Mouse (Mus musculus): Measurements from ENCODE around the gene Atp10b. TPM values are rescaled to one million over a fixed set of nuclear protein-coding genes. Genes with fewer than 3 reads are reported as not detected.
A peak's percentile ranks its signal among the peaks of the same experiment; 100 is the strongest.

Gene Atp10b
- polyA plus RNA-seq, 1 experiment from 2014 or later = 0.29 TPM

- Histone ChIP-seq H3K4me3 (ENCODE audit: low read depth, low read length) (no peak overlapping the region), H3K27ac (ENCODE audit: low read depth, low read length) (no peak overlapping the region), H3K4me2 (ENCODE audit: low read depth, low read length, severe bottlenecking) (no peak overlapping the region), H3K9ac (ENCODE audit: low read length) (no peak overlapping the region), H3K4me1 (replicated peaks; ENCODE audit: control insufficient read depth, insufficient read depth, low read length) (no peaks in the 10 kb centered on the region), H3K9me3 (ENCODE audit: control insufficient read depth, low read length) (no peaks in the 10 kb centered on the region), H3K36me3 (ENCODE audit: control insufficient read depth, insufficient read depth, low read length) (no peaks in the 10 kb centered on the region), H3K27me3 (ENCODE audit: control insufficient read depth, insufficient read depth, low read length) (no peaks in the 10 kb centered on the region)
- no peak for DNase-seq (ENCODE audit: low spot score)
- no peak for ATAC-seq (replicated peaks; ENCODE audit: low FRiP score)
- WGBS = 87% methylated on average over 7 of the region's 7 CpGs
Observed at GRCm38 (mm10) chr11:43257781-43258180, 108.1 kb downstream of the Atp10b start.

GRCm38 (mm10) chr11:43263548-43264218, 114.0 kb downstream of the Atp10b start:
- no peaks in the 10 kb centered on the region for H3K27me3 ChIP-seq (ENCODE audit: control insufficient read depth, insufficient read depth, low read length)
- no peak overlapping the region for H3K9ac ChIP-seq (ENCODE audit: low read length)
- H3K27ac ChIP-seq (ENCODE audit: low read depth, low read length) = no peak overlapping the region
- no peaks in the 10 kb centered on the region for H3K36me3 ChIP-seq (ENCODE audit: control insufficient read depth, insufficient read depth, low read length)
- H3K4me3 ChIP-seq (ENCODE audit: low read depth, low read length) = no peak overlapping the region
- no peaks in the 10 kb centered on the region for H3K9me3 ChIP-seq (ENCODE audit: control insufficient read depth, low read length)
- 53% methylated on average over 3 of the region's 3 CpGs for WGBS
- DNase-seq (ENCODE audit: low spot score) (peak; percentile 71), ATAC-seq (replicated peaks; ENCODE audit: low FRiP score) (peak; percentile 82)
- no peaks in the 10 kb centered on the region for H3K4me1 ChIP-seq (replicated peaks; ENCODE audit: control insufficient read depth, insufficient read depth, low read length)
- H3K4me2 ChIP-seq (ENCODE audit: low read depth, low read length, severe bottlenecking) = no peak overlapping the region

GRCm38 (mm10) chr11:43267505-43267904, 117.8 kb downstream of the Atp10b start:
- no peak for DNase-seq (ENCODE audit: low spot score)

GRCm38 (mm10) chr11:43269503-43270255, 120.0 kb downstream of the Atp10b start:
- H3K4me2 ChIP-seq (ENCODE audit: low read depth, low read length, severe bottlenecking) = peak overlapping the region; percentile 26; the same call in 1 of the 2 replicates
- H3K9ac ChIP-seq (ENCODE audit: low read length) = no peak overlapping the region
- ATAC-seq (replicated peaks; ENCODE audit: low FRiP score) (peak; percentile 78), DNase-seq (ENCODE audit: low spot score) (peak; percentile 53)
- 39% methylated on average over 6 of the region's 6 CpGs for whole genome bisulfite sequencing
- H3K4me1 ChIP-seq (replicated peaks; ENCODE audit: control insufficient read depth, insufficient read depth, low read length) = peaks cover 10% of the 10 kb centered on the region; the same call in 1 of the 2 replicates
- H3K36me3 ChIP-seq (ENCODE audit: control insufficient read depth, insufficient read depth, low read length) = no peaks in the 10 kb centered on the region
- no peaks in the 10 kb centered on the region for H3K27me3 ChIP-seq (ENCODE audit: control insufficient read depth, insufficient read depth, low read length)
- peak overlapping the region; percentile 68 for H3K27ac ChIP-seq (ENCODE audit: low read depth, low read length)
- H3K4me3 ChIP-seq (ENCODE audit: low read depth, low read length) = no peak overlapping the region
- H3K9me3 ChIP-seq (ENCODE audit: control insufficient read depth, low read length) = no peaks in the 10 kb centered on the region

More at GRCm38 (mm10) chr11:43267505-43267904, 117.8 kb downstream of the Atp10b start:
- Histone ChIP-seq H3K9me3 (ENCODE audit: control insufficient read depth, low read length) (no peaks in the 10 kb centered on the region), H3K4me3 (ENCODE audit: low read depth, low read length) (no peak overlapping the region), H3K27ac (ENCODE audit: low read depth, low read length) (no peak overlapping the region), H3K27me3 (ENCODE audit: control insufficient read depth, insufficient read depth, low read length) (no peaks in the 10 kb centered on the region), H3K36me3 (ENCODE audit: control insufficient read depth, insufficient read depth, low read length) (no peaks in the 10 kb centered on the region), H3K4me2 (ENCODE audit: low read depth, low read length, severe bottlenecking) (no peak overlapping the region), H3K9ac (ENCODE audit: low read length) (no peak overlapping the region), H3K4me1 (replicated peaks; ENCODE audit: control insufficient read depth, insufficient read depth, low read length) (peaks cover 10% of the 10 kb centered on the region; the same call in 1 of the 2 replicates)
- WGBS = 81% methylated on average over 3 of the region's 3 CpGs
- ATAC-seq (replicated peaks; ENCODE audit: low FRiP score) = no peak

GRCm38 (mm10) chr11:43270256-43270806, 120.7 kb downstream of the Atp10b start:
- DNase-seq (ENCODE audit: low spot score) = peak; percentile 58
- H3K9ac ChIP-seq (ENCODE audit: low read length) = no peak overlapping the region

GRCm38 (mm10) chr11:43273896-43274295, 124.2 kb downstream of the Atp10b start:
- Histone ChIP-seq H3K9ac (ENCODE audit: low read length) (no peak overlapping the region), H3K27me3 (ENCODE audit: control insufficient read depth, insufficient read depth, low read length) (no peaks in the 10 kb centered on the region), H3K9me3 (ENCODE audit: control insufficient read depth, low read length) (no peaks in the 10 kb centered on the region), H3K4me2 (ENCODE audit: low read depth, low read length, severe bottlenecking) (no peak overlapping the region), H3K36me3 (ENCODE audit: control insufficient read depth, insufficient read depth, low read length) (no peaks in the 10 kb centered on the region), H3K4me3 (ENCODE audit: low read depth, low read length) (no peak overlapping the region), H3K27ac (ENCODE audit: low read depth, low read length) (no peak overlapping the region), H3K4me1 (replicated peaks; ENCODE audit: control insufficient read depth, insufficient read depth, low read length) (peaks cover 10% of the 10 kb centered on the region; the same call in 1 of the 2 replicates)
- DNase-seq (ENCODE audit: low spot score) (no peak), ATAC-seq (replicated peaks; ENCODE audit: low FRiP score) (no peak)

More at GRCm38 (mm10) chr11:43270256-43270806, 120.7 kb downstream of the Atp10b start:
- no peaks in the 10 kb centered on the region for H3K36me3 ChIP-seq (ENCODE audit: control insufficient read depth, insufficient read depth, low read length)
- H3K4me1 ChIP-seq (replicated peaks; ENCODE audit: control insufficient read depth, insufficient read depth, low read length) = peaks cover 10% of the 10 kb centered on the region; the same call in 1 of the 2 replicates
- H3K9me3 ChIP-seq (ENCODE audit: control insufficient read depth, low read length) = no peaks in the 10 kb centered on the region
- 38% methylated on average over 10 of the region's 10 CpGs for WGBS
- H3K4me2 ChIP-seq (ENCODE audit: low read depth, low read length, severe bottlenecking) = peak overlapping the region; percentile 26; the same call in 1 of the 2 replicates
- H3K27me3 ChIP-seq (ENCODE audit: control insufficient read depth, insufficient read depth, low read length) = no peaks in the 10 kb centered on the region
- H3K27ac ChIP-seq (ENCODE audit: low read depth, low read length) = peak overlapping the region; percentile 68
- ATAC-seq (replicated peaks; ENCODE audit: low FRiP score) = peak; percentile 81
- H3K4me3 ChIP-seq (ENCODE audit: low read depth, low read length) = no peak overlapping the region

- no peaks in the 10 kb centered on the region for H3K36me3 ChIP-seq (ENCODE audit: control insufficient read depth, insufficient read depth, low read length)
- no peak overlapping the region for H3K27ac ChIP-seq (ENCODE audit: low read depth, low read length)
- H3K4me1 ChIP-seq (replicated peaks; ENCODE audit: control insufficient read depth, insufficient read depth, low read length) = no peaks in the 10 kb centered on the region
- no peaks in the 10 kb centered on the region for H3K9me3 ChIP-seq (ENCODE audit: control insufficient read depth, low read length)
- no peak overlapping the region for H3K4me3 ChIP-seq (ENCODE audit: low read depth, low read length)
- ATAC-seq (replicated peaks; ENCODE audit: low FRiP score) (no peak), DNase-seq (ENCODE audit: low spot score) (no peak)
- WGBS = 91% methylated on average over 6 of the region's 6 CpGs
- no peaks in the 10 kb centered on the region for H3K27me3 ChIP-seq (ENCODE audit: control insufficient read depth, insufficient read depth, low read length)
- H3K9ac ChIP-seq (ENCODE audit: low read length) = no peak overlapping the region
- H3K4me2 ChIP-seq (ENCODE audit: low read depth, low read length, severe bottlenecking) = no peak overlapping the region
Observed at GRCm38 (mm10) chr11:43297584-43297983, 147.9 kb downstream of the Atp10b start.

- DNase-seq (ENCODE audit: low spot score) = no peak
Observed at GRCm38 (mm10) chr11:43311000-43311399, 161.3 kb downstream of the Atp10b start.

More at GRCm38 (mm10) chr11:43311000-43311399, 161.3 kb downstream of the Atp10b start:
- no peak for ATAC-seq (replicated peaks; ENCODE audit: low FRiP score)
- WGBS = 34% methylated on average over 1 of the region's 1 CpGs
- Histone ChIP-seq H3K27ac (ENCODE audit: low read depth, low read length) (no peak overlapping the region), H3K4me3 (ENCODE audit: low read depth, low read length) (no peak overlapping the region), H3K9me3 (ENCODE audit: control insufficient read depth, low read length) (no peaks in the 10 kb centered on the region), H3K4me1 (replicated peaks; ENCODE audit: control insufficient read depth, insufficient read depth, low read length) (no peaks in the 10 kb centered on the region), H3K36me3 (ENCODE audit: control insufficient read depth, insufficient read depth, low read length) (no peaks in the 10 kb centered on the region), H3K27me3 (ENCODE audit: control insufficient read depth, insufficient read depth, low read length) (no peaks in the 10 kb centered on the region), H3K4me2 (ENCODE audit: low read depth, low read length, severe bottlenecking) (no peak overlapping the region), H3K9ac (ENCODE audit: low read length) (no peak overlapping the region)
